Mouse (Mus musculus) lung, embryonic 15.5 days (tissue): ENCODE data around the gene Unk. TPM values are rescaled to one million over a fixed set of nuclear protein-coding genes. Genes with fewer than 3 reads are reported as not detected.

Experiments
- ATAC-seq: fragments of 200-750 bp; cut with Nextera tagmentation; 2 replicates; pipeline ENCODE4 v1.8.0; 2017; ENCODE audit warnings: moderate number of reproducible peaks, borderline replicate concordance; ENCODE audit not compliant: low FRiP score, low TSS enrichment; ENCODE audit errors: extremely low read depth
- H3K27ac ChIP-seq: fragments of 300-500 bp; sonication (generic); 2 replicates; pipeline ENCODE4 v1.5.1; 2015; ENCODE audit warnings: moderate library complexity, mild to moderate bottlenecking, inconsistent platforms
- H3K27me3 ChIP-seq: fragments of 300-500 bp; sonication (generic); 2 replicates; pipeline ENCODE4 v1.6.1; 2015; ENCODE audit warnings: inconsistent platforms
- H3K36me3 ChIP-seq: fragments of 300-500 bp; sonication (generic); 2 replicates; pipeline ENCODE4 v1.6.1; 2015; ENCODE audit warnings: inconsistent platforms
- H3K4me1 ChIP-seq: fragments of 300-500 bp; sonication (generic); 2 replicates; pipeline ENCODE4 v1.6.1; 2015; ENCODE audit warnings: inconsistent platforms
- H3K4me2 ChIP-seq: fragments of 300-500 bp; sonication (generic); 2 replicates; pipeline ENCODE4 v1.6.1; 2015; ENCODE audit warnings: inconsistent platforms, mild to moderate bottlenecking, moderate library complexity
- H3K4me3 ChIP-seq: fragments of 300-500 bp; sonication (generic); 2 replicates; pipeline ENCODE4 v1.5.1; 2015; ENCODE audit warnings: mild to moderate bottlenecking, inconsistent platforms
- H3K9ac ChIP-seq: fragments of 300-500 bp; sonication (generic); 2 replicates; pipeline ENCODE4 v1.6.1; 2015; ENCODE audit warnings: inconsistent platforms
- H3K9me3 ChIP-seq: fragments of 300-500 bp; sonication (generic); 2 replicates; pipeline ENCODE4 v1.6.1; 2016; ENCODE audit warnings: inconsistent platforms
- WGBS: fragments of 180-500 bp; shearing (Covaris S2); methylation state at CpG from one replicate; pipeline ENCODE4 v1.1.7; 2015; 5-methylcytosine and 5-hydroxymethylcytosine counted together
- polyA plus RNA-seq: library from polyadenylated mRNA; unstranded; fragments of >200 nt; fragmentation: Nextera tagmentation; extraction: Ambion mirVana; gene quantifications from 2 replicates; pipeline ENCODE4 v1.2.1, GENCODE M21; 2015

The Unk gene
- polyA plus RNA-seq, 1 experiment from 2014 or later: 37.7 TPM

DNA sequence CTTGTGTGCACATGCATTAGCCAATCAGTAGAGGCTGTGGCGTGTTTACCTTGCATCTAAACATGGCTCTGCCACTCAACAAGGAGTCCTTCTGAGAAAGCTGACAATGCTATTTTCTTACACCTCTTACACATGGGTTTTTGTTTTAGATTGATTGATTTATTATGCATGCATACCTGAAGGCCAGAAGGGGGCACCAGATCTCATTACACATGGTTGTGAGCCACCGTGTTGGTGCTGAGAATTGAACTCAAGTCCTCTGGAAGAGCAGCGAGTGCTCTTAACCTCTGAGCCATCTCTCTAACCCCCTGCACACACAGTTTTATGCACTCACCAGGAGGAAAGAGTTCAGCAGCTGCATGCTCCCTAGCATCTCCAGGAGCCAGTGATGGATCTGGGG is 27.2 kb upstream of the Unk start:
- Histone ChIP-seq H3K4me3 (no peak overlapping the region), H3K4me1 (peaks cover 14% of the 10 kb centered on the region), H3K36me3 (peaks cover 11% of the 10 kb centered on the region; the same call in 1 of the 2 replicates), H3K27ac (no peak overlapping the region), H3K9ac (no peak overlapping the region), H3K4me2 (no peak overlapping the region), H3K27me3 (peaks cover 13% of the 10 kb centered on the region), H3K9me3 (no peaks in the 10 kb centered on the region)
- WGBS: 79% methylated on average over 3 of the region's 3 CpGs
- ATAC-seq: no peak

- Histone ChIP-seq H3K36me3 (peaks cover 20% of the 10 kb centered on the region), H3K4me3 (peak overlapping the region; percentile 36), H3K4me1 (peaks cover 14% of the 10 kb centered on the region), H3K27ac (peak overlapping the region; percentile 79), H3K9me3 (no peaks in the 10 kb centered on the region), H3K9ac (peak overlapping the region; percentile 26), H3K4me2 (peak overlapping the region; percentile 82), H3K27me3 (peaks cover 13% of the 10 kb centered on the region)
- ATAC-seq: no peak
- 33% methylated on average over 8 of the region's 8 CpGs for WGBS
Observed at GRCm38 (mm10) chr11:116004186-116004823, 25.8 kb upstream of the Unk start.

GRCm38 (mm10) chr11:116004840-116005700 is 25.1 kb upstream of the Unk start:
- Histone ChIP-seq H3K4me3 (peak overlapping the region; percentile 36), H3K9ac (peak overlapping the region; percentile 26), H3K36me3 (peaks cover 26% of the 10 kb centered on the region), H3K4me1 (peaks cover 14% of the 10 kb centered on the region), H3K9me3 (no peaks in the 10 kb centered on the region), H3K27ac (peak overlapping the region; percentile 79), H3K27me3 (peaks cover 9% of the 10 kb centered on the region), H3K4me2 (peak overlapping the region; percentile 82)
- ATAC-seq: peak; percentile 86
- WGBS: 5% methylated on average over 54 of the region's 54 CpGs

GRCm38 (mm10) chr11:116005701-116006419 is 24.3 kb upstream of the Unk start:
- H3K9me3 ChIP-seq: no peaks in the 10 kb centered on the region
- WGBS: 65% methylated on average over 9 of the region's 9 CpGs
- peak overlapping the region; percentile 36 for H3K4me3 ChIP-seq
- H3K4me1 ChIP-seq: peaks cover 17% of the 10 kb centered on the region
- H3K27ac ChIP-seq: peak overlapping the region; percentile 79
- 0 out of 2 replicates have a peak, but pooled peaks cover 2% of the 10 kb centered on the region for H3K27me3 ChIP-seq
- H3K36me3 ChIP-seq: peaks cover 29% of the 10 kb centered on the region
- peak; percentile 1; the same call in 1 of the 2 replicates for ATAC-seq
- H3K4me2 ChIP-seq: peak overlapping the region; percentile 82
- peak overlapping the region; percentile 26; the same call in 1 of the 2 replicates for H3K9ac ChIP-seq

DNA sequence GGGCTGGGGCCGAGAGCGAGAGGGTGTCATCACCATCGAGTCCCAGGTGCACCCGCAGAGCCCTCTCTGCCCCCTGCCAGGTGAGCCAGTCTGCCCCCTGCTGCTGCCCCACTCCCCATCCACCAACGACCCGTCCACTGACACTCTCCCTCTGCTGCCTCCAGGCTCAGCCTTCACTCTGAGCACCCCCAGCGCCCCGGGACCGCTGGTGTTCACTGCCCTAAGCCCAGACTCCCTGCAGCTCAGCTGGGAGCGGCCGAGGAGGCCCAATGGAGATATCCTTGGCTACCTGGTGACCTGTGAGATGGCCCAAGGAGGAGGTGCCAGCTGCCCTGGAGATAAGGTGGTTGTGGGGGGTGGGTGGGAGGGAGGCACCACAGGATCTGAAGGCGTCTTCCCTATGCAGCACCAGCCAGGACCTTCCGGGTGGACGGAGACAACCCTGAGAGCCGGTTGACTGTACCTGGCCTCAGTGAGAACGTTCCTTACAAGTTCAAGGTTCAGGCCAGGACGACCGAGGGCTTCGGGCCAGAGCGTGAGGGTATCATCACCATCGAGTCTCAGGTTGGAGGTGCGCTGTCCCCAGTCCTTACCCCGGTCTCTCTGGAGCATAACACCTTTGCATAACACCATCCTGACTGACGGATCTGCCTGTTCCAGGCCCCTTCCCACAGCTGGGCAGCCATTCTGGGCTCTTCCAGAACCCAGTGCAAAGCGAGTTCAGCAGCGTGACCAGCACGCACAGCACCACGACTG is 22.8 kb upstream of the Unk start:
- H3K27me3 ChIP-seq: no peaks in the 10 kb centered on the region
- no peak for ATAC-seq
- no peak overlapping the region for H3K27ac ChIP-seq
- H3K9me3 ChIP-seq: no peaks in the 10 kb centered on the region
- WGBS: 85% methylated on average over 28 of the region's 28 CpGs
- peaks cover 25% of the 10 kb centered on the region for H3K4me1 ChIP-seq
- no peak overlapping the region for H3K9ac ChIP-seq
- no peak overlapping the region for H3K4me3 ChIP-seq
- peaks cover 29% of the 10 kb centered on the region for H3K36me3 ChIP-seq
- H3K4me2 ChIP-seq: no peak overlapping the region

GRCm38 (mm10) chr11:116008411-116008810 is 21.7 kb upstream of the Unk start:
- 85% methylated on average over 11 of the region's 11 CpGs for WGBS

DNA sequence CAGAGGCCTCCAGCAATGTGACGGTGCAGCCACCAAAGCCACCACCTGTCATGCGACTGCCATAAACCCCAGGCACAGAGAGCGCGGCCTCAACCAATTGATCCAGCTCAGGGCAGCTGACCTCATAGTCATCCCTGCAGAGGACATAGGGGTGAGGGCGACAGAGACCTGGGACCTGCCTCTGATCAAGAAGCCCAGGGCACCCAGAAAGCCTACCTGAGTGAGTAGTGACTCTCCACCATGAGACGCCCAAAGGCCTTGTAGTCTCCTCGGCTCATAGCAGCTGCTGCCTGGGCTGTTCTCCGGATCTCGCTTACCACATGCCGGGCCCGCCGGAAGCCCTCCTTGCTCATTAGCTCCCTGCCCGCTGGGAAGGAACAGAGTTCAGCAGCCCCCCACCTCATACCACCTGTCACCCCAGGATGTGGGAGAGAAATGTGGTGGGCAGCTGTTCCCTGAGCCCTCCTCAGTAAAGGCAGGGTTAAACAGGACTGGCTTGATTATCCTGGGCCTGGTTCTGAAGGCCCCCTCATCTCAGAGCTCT is 21.2 kb upstream of the Unk start:
- H3K9ac ChIP-seq: no peak overlapping the region
- WGBS: 90% methylated on average over 13 of the region's 13 CpGs
- no peaks in the 10 kb centered on the region for H3K9me3 ChIP-seq
- no peak overlapping the region for H3K4me2 ChIP-seq
- no peak for ATAC-seq
- H3K4me1 ChIP-seq: peaks cover 32% of the 10 kb centered on the region
- no peak overlapping the region for H3K4me3 ChIP-seq
- no peak overlapping the region for H3K27ac ChIP-seq
- H3K27me3 ChIP-seq: no peaks in the 10 kb centered on the region
- H3K36me3 ChIP-seq: peaks cover 29% of the 10 kb centered on the region

More at GRCm38 (mm10) chr11:116008411-116008810, 21.7 kb upstream of the Unk start:
- H3K9ac ChIP-seq: no peak overlapping the region
- H3K27ac ChIP-seq: no peak overlapping the region
- H3K4me1 ChIP-seq: peaks cover 32% of the 10 kb centered on the region
- H3K36me3 ChIP-seq: peaks cover 29% of the 10 kb centered on the region
- H3K4me3 ChIP-seq: no peak overlapping the region
- H3K27me3 ChIP-seq: no peaks in the 10 kb centered on the region
- H3K9me3 ChIP-seq: no peaks in the 10 kb centered on the region
- H3K4me2 ChIP-seq: no peak overlapping the region
- ATAC-seq: no peak

GRCm38 (mm10) chr11:116009661-116010060 is 20.5 kb upstream of the Unk start:
- WGBS: 85% methylated on average over 11 of the region's 11 CpGs

DNA sequence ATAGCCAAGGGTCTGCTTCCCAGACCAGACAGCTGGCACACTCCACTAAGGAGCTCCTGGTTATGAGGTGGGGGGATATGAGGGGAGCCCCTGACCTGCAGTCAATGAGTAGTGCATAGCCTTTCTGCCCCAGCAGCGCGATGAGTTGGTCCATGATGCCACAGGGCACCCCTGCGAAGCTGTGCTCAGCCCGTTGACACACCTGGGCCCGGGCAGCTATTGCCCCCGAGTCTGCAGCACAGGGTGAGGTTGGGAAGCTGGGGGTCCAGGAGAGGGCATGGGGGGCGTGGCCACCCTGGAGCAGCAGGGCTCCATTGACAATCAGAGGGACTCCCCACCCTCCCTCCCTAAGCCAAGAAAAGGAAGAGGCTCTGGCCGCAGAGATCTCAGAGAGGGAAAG is 20.0 kb upstream of the Unk start:
- H3K27me3 ChIP-seq: no peaks in the 10 kb centered on the region
- 91% methylated on average over 7 of the region's 8 CpGs for WGBS
- no peaks in the 10 kb centered on the region for H3K9me3 ChIP-seq
- H3K4me2 ChIP-seq: no peak overlapping the region
- H3K36me3 ChIP-seq: peaks cover 29% of the 10 kb centered on the region
- H3K27ac ChIP-seq: no peak overlapping the region
- H3K9ac ChIP-seq: no peak overlapping the region
- ATAC-seq: no peak
- H3K4me1 ChIP-seq: peaks cover 25% of the 10 kb centered on the region
- H3K4me3 ChIP-seq: no peak overlapping the region

More at GRCm38 (mm10) chr11:116009661-116010060, 20.5 kb upstream of the Unk start:
- Histone ChIP-seq H3K4me1 (peaks cover 27% of the 10 kb centered on the region), H3K9ac (no peak overlapping the region), H3K27me3 (no peaks in the 10 kb centered on the region), H3K9me3 (no peaks in the 10 kb centered on the region), H3K4me2 (no peak overlapping the region), H3K27ac (no peak overlapping the region), H3K36me3 (peaks cover 29% of the 10 kb centered on the region), H3K4me3 (no peak overlapping the region)
- no peak for ATAC-seq

DNA sequence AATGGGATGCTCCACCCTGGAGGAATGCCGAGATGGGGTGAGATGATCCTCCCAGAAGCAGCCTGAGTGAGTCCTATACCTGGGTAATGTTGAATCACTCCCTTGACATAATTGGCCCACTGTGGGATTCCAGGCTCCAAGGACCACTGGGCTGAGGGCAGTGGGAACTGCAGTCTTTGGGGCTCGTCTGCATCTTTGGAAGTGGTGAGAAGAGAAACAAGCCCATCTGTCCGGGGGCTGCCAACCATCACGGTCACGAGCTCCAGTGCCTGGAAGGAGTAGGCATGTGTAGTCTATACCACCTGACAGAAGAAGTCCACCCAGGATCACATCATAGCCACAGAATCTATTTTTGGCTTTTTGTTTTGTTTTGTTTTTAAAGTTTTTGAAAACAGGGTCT is 19.2 kb upstream of the Unk start:
- Histone ChIP-seq H3K4me3 (no peak overlapping the region), H3K4me1 (peaks cover 18% of the 10 kb centered on the region), H3K27me3 (no peaks in the 10 kb centered on the region), H3K27ac (0 out of 2 replicates have a peak overlapping the region, but pooled peaks have one; percentile 99), H3K9me3 (no peaks in the 10 kb centered on the region), H3K4me2 (peak overlapping the region; percentile 87), H3K36me3 (peaks cover 29% of the 10 kb centered on the region), H3K9ac (peak overlapping the region; percentile 88; the same call in 1 of the 2 replicates)
- WGBS: 84% methylated on average over 5 of the region's 5 CpGs
- no peak for ATAC-seq
